Mouse (Mus musculus) hindbrain, embryonic 13.5 days (tissue): ENCODE results near the gene Ece1. TPM values are rescaled to one million over a fixed set of nuclear protein-coding genes. Genes with fewer than 3 reads are reported as not detected.

ENCODE experiments used
- ATAC-seq: fragments of 200-750 bp; cut with Nextera tagmentation; 2 replicates; pipeline ENCODE4 v1.8.0; 2017; ENCODE audit warnings: moderate TSS enrichment; ENCODE audit not compliant: low FRiP score
- H3K27ac ChIP-seq: fragments of 300-500 bp; sonication (generic); 2 replicates; pipeline ENCODE4 v1.5.1; 2015; ENCODE audit warnings: inconsistent platforms, mild to moderate bottlenecking, moderate library complexity
- H3K27me3 ChIP-seq: fragments of 300-500 bp; sonication (generic); 2 replicates; pipeline ENCODE4 v1.6.1; 2015; ENCODE audit warnings: mild to moderate bottlenecking, inconsistent platforms
- H3K36me3 ChIP-seq: fragments of 300-500 bp; sonication (generic); 2 replicates; pipeline ENCODE4 v1.6.1; 2015; ENCODE audit warnings: mild to moderate bottlenecking, inconsistent platforms
- H3K4me1 ChIP-seq: fragments of 300-500 bp; sonication (generic); replicated peaks from 2 replicates; pipeline ENCODE4 v1.6.1; 2015; ENCODE audit warnings: inconsistent platforms
- H3K4me2 ChIP-seq: fragments of 300-500 bp; sonication (generic); 2 replicates; pipeline ENCODE4 v1.6.1; 2015; ENCODE audit warnings: inconsistent platforms, mild to moderate bottlenecking, moderate library complexity
- H3K4me3 ChIP-seq: fragments of 300-500 bp; sonication (generic); 2 replicates; pipeline ENCODE4 v1.5.1; 2015; ENCODE audit warnings: mild to moderate bottlenecking, inconsistent platforms
- H3K9ac ChIP-seq: fragments of 300-500 bp; sonication (generic); 2 replicates; pipeline ENCODE4 v1.6.1; 2015; ENCODE audit warnings: mild to moderate bottlenecking, inconsistent platforms
- H3K9me3 ChIP-seq: fragments of 300-500 bp; sonication (generic); 2 replicates; pipeline ENCODE4 v1.6.1; 2016; ENCODE audit warnings: inconsistent platforms
- WGBS: fragments of 180-500 bp; shearing (Covaris S2); methylation state at CpG from one replicate; pipeline ENCODE4 v1.1.7; 2015; 5-methylcytosine and 5-hydroxymethylcytosine counted together
- polyA plus RNA-seq: library from polyadenylated mRNA; unstranded; fragments of >200 nt; fragmentation: Nextera tagmentation; extraction: Ambion mirVana; gene quantifications from 2 replicates; pipeline ENCODE4 v1.2.1, GENCODE M21; 2015

Gene Ece1
- polyA plus RNA-seq, 1 experiment from 2014 or later, result 20.2 TPM

- Histone ChIP-seq H3K4me3 (peak overlapping the region; percentile 75), H3K9ac (peak overlapping the region; percentile 71), H3K27me3 (no peaks in the 10 kb centered on the region), H3K27ac (peak overlapping the region; percentile 55; the same call in 1 of the 2 replicates), H3K4me1 (peaks cover 47% of the 10 kb centered on the region), H3K9me3 (no peaks in the 10 kb centered on the region), H3K4me2 (peak overlapping the region; percentile 81), H3K36me3 (no peaks in the 10 kb centered on the region)
- WGBS, result 13% methylated on average over 17 of the region's 17 CpGs
- ATAC-seq, result peak; percentile 72
Measured at GRCm38 (mm10) chr4:137861461-137862011, 501 bp upstream of the Ece1 start.

DNA sequence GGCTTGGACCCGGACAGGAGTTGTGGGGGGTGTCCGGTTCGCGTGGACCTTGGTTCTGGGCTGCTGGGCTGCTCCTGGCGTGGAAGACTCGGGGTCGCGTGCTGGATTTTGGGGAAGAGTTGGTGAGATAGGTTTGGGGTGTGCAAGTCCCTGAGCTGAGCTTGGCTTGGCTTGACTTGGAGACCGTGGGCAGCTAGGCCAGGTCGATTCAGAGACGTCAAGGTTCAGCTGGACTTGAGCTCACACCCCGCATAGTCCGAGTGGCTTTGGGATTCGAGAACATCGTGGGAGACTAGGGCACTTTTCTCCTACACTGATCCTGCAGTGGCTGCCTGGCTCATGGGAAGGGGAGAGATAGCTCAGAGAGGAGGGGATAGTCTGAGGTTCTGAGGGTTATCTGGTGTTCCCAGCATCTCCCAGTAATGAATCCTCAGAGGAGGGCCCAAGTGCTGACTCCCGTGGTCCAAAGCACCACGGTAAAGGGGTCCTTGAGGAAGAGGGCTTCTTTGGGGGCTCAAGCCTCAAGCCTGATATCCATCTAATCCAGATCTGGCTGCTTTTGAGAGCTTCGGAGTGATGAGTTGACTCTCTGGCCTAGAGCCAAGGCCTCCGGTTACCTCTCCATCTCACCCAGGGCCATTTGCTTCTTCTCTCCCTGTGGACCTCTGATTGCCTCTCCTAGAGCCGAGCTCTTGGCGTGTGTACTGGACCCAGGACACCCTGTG, 641 bp downstream of the Ece1 start:
- Histone ChIP-seq H3K27ac (peak overlapping the region; percentile 80), H3K4me2 (peak overlapping the region; percentile 81), H3K4me1 (peaks cover 58% of the 10 kb centered on the region), H3K36me3 (no peaks in the 10 kb centered on the region), H3K4me3 (peak overlapping the region; percentile 75), H3K9ac (peak overlapping the region; percentile 88), H3K9me3 (no peaks in the 10 kb centered on the region), H3K27me3 (no peaks in the 10 kb centered on the region)
- WGBS, result 11% methylated on average over 21 of the region's 21 CpGs
- no peak for ATAC-seq

GRCm38 (mm10) chr4:137864031-137864430, 2.0 kb downstream of the Ece1 start:
- no peak overlapping the region; the same call in 1 of the 2 replicates for H3K4me2 ChIP-seq
- no peak for ATAC-seq
- no peaks in the 10 kb centered on the region for H3K36me3 ChIP-seq
- no peak overlapping the region for H3K9ac ChIP-seq
- 93% methylated on average over 4 of the region's 4 CpGs for WGBS
- no peak overlapping the region for H3K4me3 ChIP-seq
- H3K27ac ChIP-seq, result no peak overlapping the region
- no peaks in the 10 kb centered on the region for H3K27me3 ChIP-seq
- H3K4me1 ChIP-seq, result peaks cover 62% of the 10 kb centered on the region
- H3K9me3 ChIP-seq, result no peaks in the 10 kb centered on the region

DNA sequence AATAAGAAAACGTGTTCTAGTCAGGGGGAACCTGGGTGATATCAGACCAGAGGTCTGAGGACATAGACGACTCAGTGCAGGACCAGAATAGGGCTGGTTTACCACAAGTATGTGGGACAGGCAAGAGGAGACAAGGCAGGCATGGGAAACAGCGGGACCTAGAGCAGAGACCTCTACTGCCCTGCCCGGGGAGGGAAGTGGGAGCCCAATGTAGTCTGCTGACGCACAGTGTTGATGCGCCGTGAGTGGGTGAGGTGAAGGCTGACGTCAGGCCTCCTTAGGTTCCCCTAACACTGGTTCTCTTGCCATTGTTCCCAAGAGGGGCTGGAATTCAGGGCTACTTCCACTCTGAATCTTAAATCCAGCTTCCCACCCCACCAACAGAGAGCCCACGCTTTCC, 2.7 kb downstream of the Ece1 start:
- peak overlapping the region; percentile 60 for H3K9ac ChIP-seq
- H3K4me3 ChIP-seq, result 0 out of 2 replicates have a peak overlapping the region, but pooled peaks have one; percentile 4
- H3K4me1 ChIP-seq, result peaks cover 69% of the 10 kb centered on the region
- no peaks in the 10 kb centered on the region for H3K36me3 ChIP-seq
- H3K4me2 ChIP-seq, result peak overlapping the region; percentile 37
- WGBS, result 56% methylated on average over 9 of the region's 9 CpGs
- no peaks in the 10 kb centered on the region for H3K27me3 ChIP-seq
- no peaks in the 10 kb centered on the region for H3K9me3 ChIP-seq
- ATAC-seq, result no peak
- H3K27ac ChIP-seq, result peak overlapping the region; percentile 71

GRCm38 (mm10) chr4:137865221-137865641, 3.2 kb downstream of the Ece1 start:
- no peaks in the 10 kb centered on the region for H3K27me3 ChIP-seq
- H3K4me1 ChIP-seq, result peaks cover 74% of the 10 kb centered on the region
- H3K36me3 ChIP-seq, result no peaks in the 10 kb centered on the region
- H3K9me3 ChIP-seq, result no peaks in the 10 kb centered on the region
- H3K27ac ChIP-seq, result peak overlapping the region; percentile 71
- peak overlapping the region; percentile 60 for H3K9ac ChIP-seq
- H3K4me3 ChIP-seq, result no peak overlapping the region
- H3K4me2 ChIP-seq, result peak overlapping the region; percentile 37
- no peak for ATAC-seq
- WGBS, result 52% methylated on average over 10 of the region's 10 CpGs

- peak; percentile 4; the same call in 1 of the 2 replicates for ATAC-seq
- H3K4me3 ChIP-seq, result no peak overlapping the region
Measured at GRCm38 (mm10) chr4:137866206-137866863, 4.3 kb downstream of the Ece1 start.

GRCm38 (mm10) chr4:137867225-137867624, 5.2 kb downstream of the Ece1 start:
- no peaks in the 10 kb centered on the region for H3K36me3 ChIP-seq

More at GRCm38 (mm10) chr4:137866206-137866863, 4.3 kb downstream of the Ece1 start:
- Histone ChIP-seq H3K4me1 (peaks cover 80% of the 10 kb centered on the region), H3K4me2 (peak overlapping the region; percentile 37), H3K9ac (no peak overlapping the region), H3K36me3 (no peaks in the 10 kb centered on the region), H3K9me3 (no peaks in the 10 kb centered on the region), H3K27ac (peak overlapping the region; percentile 71), H3K27me3 (no peaks in the 10 kb centered on the region)
- WGBS, result 41% methylated on average over 19 of the region's 19 CpGs

GRCm38 (mm10) chr4:137867675-137868257, 5.7 kb downstream of the Ece1 start:
- no peaks in the 10 kb centered on the region for H3K27me3 ChIP-seq
- no peaks in the 10 kb centered on the region for H3K36me3 ChIP-seq
- H3K4me1 ChIP-seq, result peaks cover 73% of the 10 kb centered on the region
- no peak overlapping the region for H3K9ac ChIP-seq
- no peak overlapping the region for H3K4me3 ChIP-seq
- ATAC-seq, result no peak
- no peak overlapping the region for H3K4me2 ChIP-seq
- peak overlapping the region; percentile 52; the same call in 1 of the 2 replicates for H3K27ac ChIP-seq
- H3K9me3 ChIP-seq, result no peaks in the 10 kb centered on the region
- 79% methylated on average over 13 of the region's 13 CpGs for WGBS

More at GRCm38 (mm10) chr4:137867225-137867624, 5.2 kb downstream of the Ece1 start:
- H3K4me1 ChIP-seq, result peaks cover 78% of the 10 kb centered on the region
- ATAC-seq, result no peak
- H3K4me2 ChIP-seq, result no peak overlapping the region
- H3K27ac ChIP-seq, result peak overlapping the region; percentile 52; the same call in 1 of the 2 replicates
- H3K9ac ChIP-seq, result no peak overlapping the region
- no peak overlapping the region for H3K4me3 ChIP-seq
- H3K9me3 ChIP-seq, result no peaks in the 10 kb centered on the region
- WGBS, result 78% methylated on average over 4 of the region's 4 CpGs
- no peaks in the 10 kb centered on the region for H3K27me3 ChIP-seq

DNA sequence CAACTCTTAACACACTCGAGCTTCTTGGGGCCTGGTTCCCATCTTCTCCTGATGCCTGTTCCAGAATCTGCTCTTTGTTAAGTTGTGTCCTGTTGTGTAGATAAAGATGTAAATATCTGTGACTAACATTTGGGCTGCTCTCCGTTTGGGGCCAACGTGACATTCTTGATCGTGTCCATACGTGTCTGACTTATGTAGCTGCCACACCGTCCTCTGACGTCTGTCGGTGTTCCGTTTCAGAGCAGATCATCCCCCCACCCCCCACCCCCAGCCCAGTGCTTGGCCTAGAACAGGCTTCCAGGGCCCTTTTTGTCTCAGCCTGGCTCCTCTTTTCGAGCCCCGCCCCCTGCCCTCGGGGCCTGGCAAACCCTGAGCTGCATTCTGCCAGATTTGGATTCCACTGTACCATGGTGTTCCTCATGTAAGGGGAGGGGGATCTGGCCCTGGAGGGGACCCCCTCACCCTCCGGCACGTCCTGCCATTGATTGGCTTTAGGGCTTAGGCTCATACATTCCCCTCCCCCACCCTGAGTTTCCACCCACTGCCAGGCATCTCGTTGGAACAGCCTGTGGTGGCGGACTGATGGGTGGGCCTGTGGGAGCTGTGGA, 7.7 kb downstream of the Ece1 start:
- H3K4me2 ChIP-seq, result no peak overlapping the region
- H3K36me3 ChIP-seq, result no peaks in the 10 kb centered on the region
- H3K4me1 ChIP-seq, result peaks cover 64% of the 10 kb centered on the region
- H3K4me3 ChIP-seq, result no peak overlapping the region
- no peaks in the 10 kb centered on the region for H3K27me3 ChIP-seq
- no peak overlapping the region for H3K27ac ChIP-seq
- H3K9ac ChIP-seq, result peak overlapping the region; percentile 29; the same call in 1 of the 2 replicates
- WGBS, result 47% methylated on average over 16 of the region's 16 CpGs
- H3K9me3 ChIP-seq, result no peaks in the 10 kb centered on the region
- ATAC-seq, result no peak

GRCm38 (mm10) chr4:137870979-137871378, 8.9 kb downstream of the Ece1 start:
- Histone ChIP-seq H3K4me3 (no peak overlapping the region), H3K27ac (no peak overlapping the region), H3K4me1 (peaks cover 62% of the 10 kb centered on the region), H3K9ac (no peak overlapping the region), H3K36me3 (no peaks in the 10 kb centered on the region), H3K9me3 (no peaks in the 10 kb centered on the region), H3K4me2 (no peak overlapping the region), H3K27me3 (no peaks in the 10 kb centered on the region)
- 81% methylated on average over 4 of the region's 4 CpGs for WGBS
- ATAC-seq, result no peak

DNA sequence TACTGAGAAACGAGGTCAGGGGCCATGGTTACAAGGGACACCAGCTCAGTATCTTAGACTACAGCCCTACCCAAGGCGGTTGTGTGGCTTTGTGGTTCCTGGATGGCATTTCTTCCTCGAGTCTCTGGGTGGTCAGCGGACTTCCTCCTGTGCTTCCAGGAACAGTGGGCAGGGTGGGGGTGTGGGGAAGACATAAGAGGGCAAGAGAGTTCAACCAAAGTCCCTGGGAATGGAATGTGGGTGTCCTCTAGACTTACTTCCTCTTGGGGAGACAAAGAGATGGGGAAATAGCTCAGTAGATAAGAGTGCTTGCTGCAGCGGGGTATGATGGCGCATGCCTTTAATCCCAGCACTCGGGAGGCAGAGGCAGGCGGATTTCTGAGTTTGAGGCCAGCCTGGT, 9.4 kb downstream of the Ece1 start:
- Histone ChIP-seq H3K27ac (no peak overlapping the region), H3K4me3 (no peak overlapping the region), H3K9me3 (no peaks in the 10 kb centered on the region), H3K4me1 (peaks cover 57% of the 10 kb centered on the region), H3K4me2 (no peak overlapping the region), H3K27me3 (no peaks in the 10 kb centered on the region), H3K36me3 (no peaks in the 10 kb centered on the region), H3K9ac (no peak overlapping the region)
- 90% methylated on average over 8 of the region's 8 CpGs for WGBS
- ATAC-seq, result no peak

- Histone ChIP-seq H3K27ac (no peak overlapping the region; the same call in 1 of the 2 replicates), H3K27me3 (no peaks in the 10 kb centered on the region), H3K9ac (no peak overlapping the region), H3K4me2 (no peak overlapping the region), H3K9me3 (no peaks in the 10 kb centered on the region), H3K4me3 (no peak overlapping the region), H3K4me1 (peaks cover 51% of the 10 kb centered on the region), H3K36me3 (no peaks in the 10 kb centered on the region)
- ATAC-seq, result no peak
- 14% methylated on average over 7 of the region's 7 CpGs for WGBS
Measured at GRCm38 (mm10) chr4:137874337-137874736, 12.3 kb downstream of the Ece1 start.
